Mouse (Mus musculus) neural tube, embryonic 12.5 days (tissue): Measurements from ENCODE around the gene Epx. TPM values are rescaled to one million over a fixed set of nuclear protein-coding genes. Genes with fewer than 3 reads are reported as not detected.

Experiments used
- ATAC-seq: fragments of 200-750 bp; cut with Nextera tagmentation; 2 replicates; pipeline ENCODE4 v1.8.0; 2017; ENCODE audit warnings: low read depth, mild to moderate bottlenecking, moderate TSS enrichment, moderate library complexity; ENCODE audit not compliant: low FRiP score
- H3K27ac ChIP-seq: fragments of 300-500 bp; sonication (generic); 2 replicates; pipeline ENCODE4 v1.5.1; 2016
- H3K27me3 ChIP-seq: fragments of 300-500 bp; sonication (generic); replicated peaks from 2 replicates; pipeline ENCODE4 v1.6.1; 2016; ENCODE audit warnings: mild to moderate bottlenecking
- H3K36me3 ChIP-seq: fragments of 300-500 bp; sonication (generic); 2 replicates; pipeline ENCODE4 v1.6.1; 2016; ENCODE audit warnings: mild to moderate bottlenecking
- H3K4me1 ChIP-seq: fragments of 300-500 bp; sonication (generic); 2 replicates; pipeline ENCODE4 v1.6.1; 2016
- H3K4me2 ChIP-seq: fragments of 300-500 bp; sonication (generic); replicated peaks from 2 replicates; pipeline ENCODE4 v1.6.1; 2016; ENCODE audit warnings: mild to moderate bottlenecking
- H3K4me3 ChIP-seq: fragments of 300-500 bp; sonication (generic); 2 replicates; pipeline ENCODE4 v1.5.1; 2016
- H3K9ac ChIP-seq: fragments of 300-500 bp; sonication (generic); 2 replicates; pipeline ENCODE4 v1.6.1; 2016; ENCODE audit warnings: mild to moderate bottlenecking
- H3K9me3 ChIP-seq: fragments of 300-500 bp; sonication (generic); 2 replicates; pipeline ENCODE4 v1.6.1; 2016; ENCODE audit warnings: mild to moderate bottlenecking
- WGBS: fragments of 180-500 bp; shearing (Covaris S2); methylation state at CpG from one replicate; pipeline ENCODE4 v1.1.7; 2016; 5-methylcytosine and 5-hydroxymethylcytosine counted together
- polyA plus RNA-seq: library from polyadenylated mRNA; unstranded; fragments of >200 nt; fragmentation: Nextera tagmentation; extraction: Ambion mirVana; gene quantifications from 2 replicates; pipeline ENCODE4 v1.2.1, GENCODE M21; 2016

The Epx gene
- polyA plus RNA-seq, 1 experiment from 2014 or later: not detected

- H3K4me2 ChIP-seq: no peak overlapping the region
- no peak overlapping the region for H3K9ac ChIP-seq
- no peaks in the 10 kb centered on the region for H3K9me3 ChIP-seq
- H3K4me1 ChIP-seq: peaks cover 8% of the 10 kb centered on the region
- H3K27me3 ChIP-seq: no peaks in the 10 kb centered on the region
- WGBS: 53% methylated on average over 5 of the region's 5 CpGs
- no peaks in the 10 kb centered on the region for H3K36me3 ChIP-seq
- no peak overlapping the region for H3K27ac ChIP-seq
- ATAC-seq: no peak
- no peak overlapping the region for H3K4me3 ChIP-seq
Measured at GRCm38 (mm10) chr11:87821502-87821901, 53.8 kb downstream of the Epx start.

DNA sequence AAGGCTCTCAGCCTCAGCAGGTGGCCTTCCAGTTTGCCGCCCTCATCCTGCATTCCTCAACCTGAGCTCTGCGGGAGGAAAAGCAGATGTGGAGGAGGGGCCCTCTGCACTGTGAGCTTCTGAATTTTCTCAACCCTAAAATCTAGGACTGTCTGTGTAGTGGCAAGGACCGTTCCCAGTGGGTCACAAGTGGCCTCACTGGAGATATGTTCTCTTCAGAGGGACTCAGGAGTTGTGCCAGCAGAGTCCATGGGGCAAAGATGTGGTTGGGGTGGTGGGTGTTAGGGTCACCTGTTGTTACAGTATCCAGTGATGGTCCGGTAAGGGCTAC lies 57.9 kb downstream of the Epx start:
- H3K4me1 ChIP-seq: peaks cover 15% of the 10 kb centered on the region
- peak overlapping the region; percentile 54; the same call in 1 of the 2 replicates for H3K9ac ChIP-seq
- no peaks in the 10 kb centered on the region for H3K36me3 ChIP-seq
- no peaks in the 10 kb centered on the region for H3K9me3 ChIP-seq
- WGBS: 28% methylated on average over 4 of the region's 4 CpGs
- H3K4me3 ChIP-seq: peak overlapping the region; percentile 32; the same call in 1 of the 2 replicates
- peak overlapping the region; percentile 66 for H3K4me2 ChIP-seq
- H3K27ac ChIP-seq: no peak overlapping the region
- 0 out of 2 replicates have a peak, but pooled peaks have one; percentile 41 for ATAC-seq
- no peaks in the 10 kb centered on the region for H3K27me3 ChIP-seq

GRCm38 (mm10) chr11:87816707-87817442 lies 58.5 kb downstream of the Epx start:
- H3K27me3 ChIP-seq: no peaks in the 10 kb centered on the region
- no peaks in the 10 kb centered on the region for H3K9me3 ChIP-seq
- peaks cover 15% of the 10 kb centered on the region for H3K4me1 ChIP-seq
- no peaks in the 10 kb centered on the region for H3K36me3 ChIP-seq
- WGBS: 3% methylated on average over 31 of the region's 31 CpGs
- peak overlapping the region; percentile 66 for H3K4me2 ChIP-seq
- H3K9ac ChIP-seq: peak overlapping the region; percentile 54; the same call in 1 of the 2 replicates
- peak overlapping the region; percentile 32; the same call in 1 of the 2 replicates for H3K4me3 ChIP-seq
- H3K27ac ChIP-seq: no peak overlapping the region
- ATAC-seq: peak; percentile 87

GRCm38 (mm10) chr11:87814831-87815230 lies 60.5 kb downstream of the Epx start:
- no peaks in the 10 kb centered on the region for H3K27me3 ChIP-seq
- no peaks in the 10 kb centered on the region for H3K9me3 ChIP-seq
- no peaks in the 10 kb centered on the region for H3K36me3 ChIP-seq
- no peak overlapping the region for H3K9ac ChIP-seq
- no peak overlapping the region for H3K27ac ChIP-seq
- H3K4me1 ChIP-seq: peaks cover 19% of the 10 kb centered on the region
- no peak overlapping the region for H3K4me2 ChIP-seq
- ATAC-seq: no peak
- WGBS: 72% methylated on average over 8 of the region's 8 CpGs
- no peak overlapping the region for H3K4me3 ChIP-seq

Other genes starting within 250 kb of the Epx start
- 0.57 and 1.1 TPM in 2 replicates for gene Rnf43, start 212.8 kb downstream of the Epx start, polyA plus RNA-seq
- 149 TPM in 2 replicates for gene Supt4a, start 138.0 kb downstream of the Epx start, polyA plus RNA-seq
- 23.6 and 26.1 TPM in 2 replicates for gene Tspoap1, start 115.0 kb downstream of the Epx start, polyA plus RNA-seq
- 2.8 and 3.6 TPM in 2 replicates for gene Mpo, start 82.0 kb downstream of the Epx start, polyA plus RNA-seq
- 0.33 and 0.42 TPM in 2 replicates for gene Lpo, start 47.2 kb downstream of the Epx start, polyA plus RNA-seq
- gene Mks1, start 22.3 kb downstream of the Epx start, polyA plus RNA-seq: 16.5 and 16.7 TPM in 2 replicates
- not detected in 2 replicates for gene Olfr462, start 16.7 kb upstream of the Epx start, polyA plus RNA-seq
- gene Olfr463, start 21.9 kb upstream of the Epx start, polyA plus RNA-seq: not detected in 2 replicates
- gene Olfr464, start 45.4 kb upstream of the Epx start, polyA plus RNA-seq: not detected in 2 replicates
- 46.3 and 59.8 TPM in 2 replicates for gene Dynll2, start 112.0 kb upstream of the Epx start, polyA plus RNA-seq
- 446 and 488 TPM in 2 replicates for gene Srsf1, start 171.8 kb upstream of the Epx start, polyA plus RNA-seq
- 73.9 and 84.7 TPM in 2 replicates for gene Vezf1, start 192.7 kb upstream of the Epx start, polyA plus RNA-seq
- 50.2 and 50.7 TPM in 2 replicates for gene Cuedc1, start 222.5 kb upstream of the Epx start, polyA plus RNA-seq